In genomic region chr2:6257146-6257545, GRCm38 (mm10) we compare ENCODE assay signal across 12 mouse cellular contexts. TPM values are rescaled to one million over a fixed set of nuclear protein-coding genes. Genes with fewer than 3 reads are reported as not detected.
A peak's percentile ranks its signal among the peaks of the same experiment; 100 is the strongest.
DNase-seq lines count a peak whose midpoint lies in the region; ATAC-seq and TF ChIP-seq lines count a peak whose summit lies in the region.
"Had no signal": no experiment of that assay in that cellular context is flagged by ENCODE, and none has a peak within 500 bp of the region (broad histone marks: within the 10 kb centered on the region; RNA-seq: fewer than 3 reads in every experiment).

No protein-coding gene starts in this region.

- H3K27ac ChIP-seq in midbrain, embryonic 10.5 days (replicated peaks), result peak overlapping the region; percentile 55; the same call in 1 of the 2 replicates
- H3K27ac ChIP-seq in midbrain, postnatal 0 days (ENCODE audit: low read depth, low read length), result no peak overlapping the region
- H3K27ac ChIP-seq in hindbrain, embryonic 11.5 days (ENCODE audit: low read depth, low read length), result no peak overlapping the region
- H3K27ac ChIP-seq: midbrain, embryonic 12.5 days; neural tube, embryonic 12.5 days had no signal

- no peak for TF ChIP-seq CTCF in midbrain, postnatal 0 days (IDR thresholded peaks at IDR 0.05)

- no peaks in the 10 kb centered on the region for H3K36me3 ChIP-seq in midbrain, embryonic 10.5 days
- H3K36me3 ChIP-seq in midbrain, postnatal 0 days (ENCODE audit: insufficient read depth, low read length), result no peaks in the 10 kb centered on the region
- H3K36me3 ChIP-seq in hindbrain, embryonic 11.5 days (ENCODE audit: control insufficient read depth, insufficient read depth, low read length), result no peaks in the 10 kb centered on the region
- H3K36me3 ChIP-seq: midbrain, embryonic 12.5 days; neural tube, embryonic 12.5 days had no signal

- H3K4me1 ChIP-seq in midbrain, embryonic 10.5 days, result peaks cover 13% of the 10 kb centered on the region
- H3K4me1 ChIP-seq in midbrain, postnatal 0 days (ENCODE audit: insufficient read depth, low read length), result no peaks in the 10 kb centered on the region; the same call in 1 of the 2 replicates
- no peaks in the 10 kb centered on the region for H3K4me1 ChIP-seq in hindbrain, embryonic 11.5 days (replicated peaks; ENCODE audit: control insufficient read depth, insufficient read depth, low read length)

- H3K9ac ChIP-seq in midbrain, postnatal 0 days (replicated peaks; ENCODE audit: low read length, poor library complexity, severe bottlenecking), result no peak overlapping the region
- no peak overlapping the region for H3K9ac ChIP-seq in hindbrain, embryonic 11.5 days (ENCODE audit: low read depth, low read length)
- H3K9ac ChIP-seq: midbrain, embryonic 12.5 days; neural tube, embryonic 12.5 days had no signal

- no peak for DNase-seq in cerebellum, adult 9-10 months
- no peak for DNase-seq in midbrain, embryonic 10.5 days (ENCODE audit: low spot score)
- no peak for DNase-seq in midbrain, postnatal 0 days (ENCODE audit: low spot score)
- peak; percentile 55 to 85 for DNase-seq in left cerebral cortex, adult 9 months (ENCODE audit: low spot score in 2 of 2)
- no peak for DNase-seq in hindbrain, embryonic 11.5 days (ENCODE audit: low spot score)
- no peak for DNase-seq in kidney, postnatal 14 days
- DNase-seq: embryo, embryonic 11 days; kidney, adult 2 months had no signal

- H3K9me3 ChIP-seq in midbrain, embryonic 10.5 days (replicated peaks), result peaks cover 20% of the 10 kb centered on the region
- H3K9me3 ChIP-seq in midbrain, postnatal 0 days (ENCODE audit: low read length), result no peaks in the 10 kb centered on the region
- no peaks in the 10 kb centered on the region for H3K9me3 ChIP-seq in hindbrain, embryonic 11.5 days (ENCODE audit: control insufficient read depth, low read length)

- 72% methylated on average over 2 of the region's 2 CpGs for WGBS in midbrain, embryonic 10.5 days
- WGBS in midbrain, postnatal 0 days, result 89% methylated on average over 2 of the region's 2 CpGs
- WGBS in hindbrain, embryonic 11.5 days, result 63% methylated on average over 2 of the region's 2 CpGs

- 0 out of 2 replicates have a peak, but pooled peaks have one; percentile 62 for ATAC-seq in cerebellum, adult (ENCODE audit: insufficient number of reproducible peaks, low FRiP score, low TSS enrichment)
- ATAC-seq in midbrain, postnatal 0 days (ENCODE audit: low FRiP score), result no peak
- ATAC-seq in hindbrain, embryonic 11.5 days (ENCODE audit: low FRiP score), result no peak
- ATAC-seq in megakaryocyte-erythroid progenitor cell, adult 5-6 weeks (replicated peaks; ENCODE audit: low FRiP score, low TSS enrichment, poor library complexity, severe bottlenecking), result no peak

- no peak overlapping the region for H3K4me2 ChIP-seq in midbrain, postnatal 0 days (ENCODE audit: low read depth, low read length, poor library complexity, severe bottlenecking)
- H3K4me2 ChIP-seq in hindbrain, embryonic 11.5 days (replicated peaks; ENCODE audit: low read depth, low read length), result no peak overlapping the region
- H3K4me2 ChIP-seq: midbrain, embryonic 12.5 days; neural tube, embryonic 12.5 days had no signal

- no peak overlapping the region for H3K4me3 ChIP-seq in midbrain, embryonic 10.5 days
- no peak overlapping the region for H3K4me3 ChIP-seq in midbrain, postnatal 0 days (ENCODE audit: low read depth, low read length)
- H3K4me3 ChIP-seq in hindbrain, embryonic 11.5 days (ENCODE audit: low read depth, low read length), result no peak overlapping the region
- H3K4me3 ChIP-seq: midbrain, embryonic 12.5 days; neural tube, embryonic 12.5 days had no signal

- H3K27me3 ChIP-seq in midbrain, embryonic 10.5 days (ENCODE audit: low read depth, poor library complexity, severe bottlenecking), result peaks cover 44% of the 10 kb centered on the region
- H3K27me3 ChIP-seq in midbrain, postnatal 0 days (ENCODE audit: insufficient read depth, low read length), result no peaks in the 10 kb centered on the region
- no peaks in the 10 kb centered on the region for H3K27me3 ChIP-seq in hindbrain, embryonic 11.5 days (ENCODE audit: control insufficient read depth, insufficient read depth, low read length)

RNA-seq across cellular contexts. Expression of gene Echdc3, which starts 44.3 kb away (rescaled TPM):
- polyA plus RNA-seq in midbrain, embryonic 10.5 days (2016; fragmentation: Nextera tagmentation; extraction: Ambion mirVana), result 2.0 and 2.5 TPM in 2 replicates
- 1.5 and 2.3 TPM in 2 replicates for total RNA-seq in midbrain, postnatal 0 days (2014; rRNA removed)
- polyA plus RNA-seq in midbrain, postnatal 0 days (2015; fragmentation: Nextera tagmentation; extraction: Ambion mirVana), result 0.90 and 1.0 TPM in 2 replicates
- 2.4 and 2.6 TPM in 2 replicates for polyA plus RNA-seq in hindbrain, embryonic 11.5 days (2014; fragmentation: Nextera tagmentation; extraction: Ambion mirVana)
- 1.9 TPM in 1 of 2 replicates, not detected in the other for total RNA-seq in megakaryocyte-erythroid progenitor cell, adult 5-6 weeks (2014; fragmentation: Nextera tagmentation)
- 0.15 TPM in 1 of 2 replicates, not detected in the other for total RNA-seq in megakaryocyte-erythroid progenitor cell, adult 5-6 weeks (2017)

Comparison
In these comparisons a context has a peak if more than half of its experiments do, and no peak if none do; other contexts are left out.
1. DNase-seq: peak in left cerebral cortex, adult 9 months (2 of 2); none in cerebellum, adult 9-10 months (single experiment), midbrain, embryonic 10.5 days (single experiment), midbrain, postnatal 0 days (single experiment), hindbrain, embryonic 11.5 days (single experiment) and kidney, postnatal 14 days (single experiment).